Mouse (Mus musculus) olfactory bulb, adult 2 months (tissue): ENCODE measurements around the gene Aldoc. TPM values are rescaled to one million over a fixed set of nuclear protein-coding genes. Genes with fewer than 3 reads are reported as not detected.

Experiments
- H3K27ac ChIP-seq: fragments of 200-500 bp; 2 replicates; pipeline ENCODE4 v1.5.1; 2012; ENCODE audit warnings: low read depth, low read length; ENCODE audit not compliant: insufficient read depth
- H3K4me1 ChIP-seq: fragments of 200-500 bp; 2 replicates; pipeline ENCODE4 v1.6.1; 2012; ENCODE audit warnings: low read length; ENCODE audit not compliant: control insufficient read depth, insufficient read depth
- H3K4me3 ChIP-seq: fragments of 200-500 bp; 2 replicates; pipeline ENCODE4 v1.5.1; 2012; ENCODE audit warnings: mild to moderate bottlenecking, low read depth, low read length, moderate library complexity; ENCODE audit not compliant: insufficient read depth
- CTCF ChIP-seq: fragments of 200-500 bp; IDR thresholded peaks from 2 replicates; pipeline ENCODE4 v1.5.1; 2012; ENCODE audit warnings: low read depth, mild to moderate bottlenecking, low read length, moderate library complexity; ENCODE audit not compliant: insufficient read depth
- POLR2A ChIP-seq: fragments of 200-500 bp; IDR thresholded peaks from 2 replicates; pipeline ENCODE4 v1.6.1; 2012; ENCODE audit warnings: mild to moderate bottlenecking, low read depth, low read length, moderate library complexity; ENCODE audit not compliant: insufficient read depth
- WGBS: fragments of 180-500 bp; shearing (Covaris S2); methylation state at CpG from one replicate; pipeline ENCODE4 v1.1.7; 2018; 5-methylcytosine and 5-hydroxymethylcytosine counted together
- polyA plus RNA-seq: library from polyadenylated mRNA; stranded (reverse); fragments of >200 nt; gene quantifications from 2 replicates; pipeline ENCODE4 v1.2.4, GENCODE M21; 2012; ENCODE audit warnings: low replicate concordance; ENCODE audit not compliant: missing spikeins, insufficient read depth, insufficient read length

The Aldoc gene
- polyA plus RNA-seq, 1 experiment = 562 TPM

DNA sequence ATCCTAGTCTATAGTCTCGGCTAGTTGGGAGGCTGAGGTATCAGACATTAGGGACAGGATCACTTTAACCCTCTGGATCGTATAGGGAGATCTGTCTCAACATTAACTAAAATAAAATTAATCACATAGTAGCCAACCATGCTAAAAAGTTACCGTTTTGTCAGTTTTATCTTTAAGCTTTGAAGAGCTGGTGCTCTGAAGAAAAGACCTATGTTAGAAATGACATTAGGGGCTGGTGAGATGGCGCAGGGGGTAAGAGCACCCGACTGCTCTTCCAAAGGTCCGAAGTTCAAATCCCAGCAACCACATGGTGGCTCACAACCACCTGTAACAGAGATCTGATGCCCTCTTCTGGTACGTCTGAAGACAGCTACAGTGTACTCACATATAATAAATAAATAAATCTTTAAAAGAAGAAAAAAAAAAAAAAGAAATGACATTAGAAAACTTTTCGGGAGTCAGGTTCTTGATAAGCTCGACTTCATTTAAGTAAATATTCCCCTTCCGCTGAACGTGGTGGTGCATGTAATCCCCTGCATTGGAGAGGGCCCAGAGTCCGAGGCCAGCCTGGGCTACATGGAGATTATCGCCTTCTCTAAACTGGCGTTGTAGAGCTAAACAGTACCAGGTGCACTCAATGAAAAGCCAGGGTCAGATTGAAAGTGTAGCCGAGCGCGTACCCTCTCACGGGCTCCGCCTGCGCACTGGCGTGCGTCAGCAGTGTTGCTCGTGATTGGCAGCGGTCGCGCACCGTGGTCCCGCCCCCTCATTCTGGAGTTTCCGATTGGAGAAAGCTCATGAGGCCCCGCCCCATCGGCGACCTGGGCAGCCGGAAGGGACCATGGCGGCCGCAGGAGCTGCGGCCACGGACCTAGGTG, 5.1 kb downstream of the Aldoc start, which contains the start of gene Pigs:
TSS of gene Pigs (plus strand) at position 782 of the 878 bp plus-strand sequence.
- TF ChIP-seq CTCF (no peak), POLR2A (peak; percentile 64; the same call in 1 of the 2 replicates)
- WGBS = 10% methylated on average over 37 of the region's 37 CpGs
- peak within 1 kb of the TSS; percentile 86 for H3K4me3 ChIP-seq
- H3K27ac ChIP-seq = no peak within 1 kb of the TSS
- peaks cover 10% of the 10 kb centered on the region for H3K4me1 ChIP-seq

DNA sequence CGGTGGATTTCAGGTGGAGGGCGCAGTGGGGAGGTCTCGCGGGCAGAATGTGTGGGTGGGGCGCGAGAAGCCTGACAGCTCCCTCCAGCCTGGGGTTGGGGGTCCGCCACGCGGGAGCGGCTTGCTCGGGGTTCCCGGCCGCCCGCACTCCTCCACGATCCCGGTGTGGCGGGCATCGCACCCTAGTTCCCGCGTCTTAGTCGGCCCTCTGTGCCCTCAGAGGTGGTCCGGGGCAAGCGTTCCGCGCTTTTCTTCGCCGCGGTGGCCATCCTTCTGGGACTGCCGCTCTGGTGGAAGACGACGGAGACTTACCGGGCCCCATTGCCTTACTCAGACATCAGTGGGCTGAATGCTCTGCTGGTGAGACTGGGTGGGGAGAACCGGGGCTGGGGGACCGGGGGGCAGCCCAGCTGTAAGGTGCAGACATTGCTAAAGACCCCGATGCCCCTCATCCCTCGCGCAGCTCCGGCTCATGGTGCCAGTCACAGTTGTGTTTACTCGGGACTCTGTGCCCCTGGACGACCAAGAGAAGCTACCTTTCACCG, 5.8 kb downstream of the Aldoc start:
- no peak overlapping the region for H3K27ac ChIP-seq
- H3K4me3 ChIP-seq = peak overlapping the region; percentile 86
- under 1% methylated on average over 41 of the region's 41 CpGs for WGBS
- no peak for TF ChIP-seq POLR2A
- no peak for TF ChIP-seq CTCF
- peaks cover 8% of the 10 kb centered on the region for H3K4me1 ChIP-seq

DNA sequence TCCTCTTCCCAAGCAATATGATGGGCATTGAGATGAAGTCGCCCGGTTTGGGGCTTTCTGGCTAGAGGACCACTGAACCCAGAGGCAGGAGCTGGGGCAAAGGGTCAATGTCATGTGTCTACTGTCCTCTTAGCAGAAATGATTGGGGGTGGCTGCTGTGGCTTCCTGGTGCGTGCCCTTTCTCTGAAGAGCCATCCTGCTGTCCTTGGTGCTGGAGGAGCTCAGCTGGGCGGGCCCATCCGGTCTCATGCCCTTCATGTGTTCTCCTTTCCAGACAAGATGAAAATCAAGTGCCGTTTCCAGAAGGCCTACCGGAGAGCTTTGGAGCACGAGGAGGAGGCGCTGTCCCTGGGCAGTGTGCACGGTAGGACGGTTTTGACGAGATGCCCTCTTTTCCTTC, 9.9 kb downstream of the Aldoc start:
- Histone ChIP-seq H3K4me3 (no peak overlapping the region), H3K4me1 (peaks cover 5% of the 10 kb centered on the region), H3K27ac (no peak overlapping the region)
- TF ChIP-seq POLR2A (no peak), CTCF (no peak)
- WGBS = 92% methylated on average over 12 of the region's 12 CpGs

DNA sequence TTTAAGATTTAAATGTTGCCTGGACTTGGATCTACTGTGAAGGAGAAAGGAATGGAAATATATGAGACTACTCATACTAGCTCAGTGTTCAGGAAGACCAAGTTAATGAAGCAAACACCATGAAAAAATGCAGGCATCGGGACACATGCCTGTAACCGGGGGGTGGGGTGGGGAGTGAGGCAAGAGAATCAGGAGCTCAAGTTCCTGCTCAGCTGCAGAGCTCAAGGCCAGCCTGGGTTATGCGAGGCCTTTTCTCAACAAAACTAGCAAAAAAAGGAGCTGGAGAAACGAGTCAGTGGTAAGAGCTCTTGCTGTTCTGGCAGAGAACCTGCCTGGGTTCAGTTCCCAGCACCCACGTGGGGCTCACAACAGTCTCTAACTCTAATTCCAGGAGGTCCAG, 11.2 kb downstream of the Aldoc start:
- no peak overlapping the region for H3K4me3 ChIP-seq
- 92% methylated on average over 5 of the region's 5 CpGs for WGBS
- no peak overlapping the region for H3K27ac ChIP-seq
- TF ChIP-seq POLR2A (no peak), CTCF (no peak)
- peaks cover 2% of the 10 kb centered on the region for H3K4me1 ChIP-seq

DNA sequence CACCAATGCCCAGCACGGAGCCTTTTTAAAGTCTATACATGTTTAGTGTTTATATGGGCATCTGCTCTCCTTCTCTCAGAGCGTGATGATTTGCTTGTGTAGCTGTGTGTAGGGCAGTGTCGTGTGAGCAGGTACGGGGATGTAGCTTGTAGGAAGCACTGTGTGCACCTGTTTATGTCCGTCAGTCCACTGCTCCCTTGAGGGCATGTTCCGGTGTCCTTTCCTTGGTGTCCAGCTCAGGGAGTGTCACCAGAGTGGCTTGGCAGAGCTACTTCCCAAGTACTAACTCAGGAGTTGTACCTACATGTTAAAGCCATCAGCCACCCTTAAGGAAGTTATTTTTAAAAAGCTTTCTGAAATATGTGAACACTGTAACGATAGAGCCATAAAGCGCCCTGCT, 14.3 kb downstream of the Aldoc start:
- WGBS = 95% methylated on average over 8 of the region's 8 CpGs
- no peak for TF ChIP-seq CTCF
- TF ChIP-seq POLR2A = no peak
- H3K4me3 ChIP-seq = no peak overlapping the region
- no peaks in the 10 kb centered on the region for H3K4me1 ChIP-seq
- H3K27ac ChIP-seq = no peak overlapping the region

DNA sequence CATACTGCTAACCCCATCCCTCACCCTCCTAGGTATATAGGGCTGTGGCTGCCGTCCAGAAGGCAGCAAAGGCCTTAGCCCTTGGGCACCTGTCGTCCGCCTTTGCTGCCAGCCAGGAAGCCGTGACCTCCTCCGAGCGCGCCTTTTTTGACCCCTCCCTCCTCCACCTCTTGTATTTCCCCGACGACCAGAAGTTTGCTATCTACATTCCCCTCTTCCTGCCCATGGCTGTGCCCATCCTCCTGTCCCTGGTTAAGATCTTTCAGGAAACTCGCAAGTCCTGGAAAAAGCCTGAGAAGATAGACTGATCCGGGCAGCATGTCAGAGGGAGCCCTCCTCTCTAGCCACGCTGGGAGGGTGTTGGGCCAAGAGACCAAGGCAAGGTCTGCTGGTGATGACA, 18.9 kb downstream of the Aldoc start:
- TF ChIP-seq CTCF (no peak), POLR2A (no peak)
- no peak overlapping the region for H3K27ac ChIP-seq
- no peak overlapping the region for H3K4me3 ChIP-seq
- H3K4me1 ChIP-seq = peaks cover 18% of the 10 kb centered on the region
- 88% methylated on average over 12 of the region's 12 CpGs for WGBS

DNA sequence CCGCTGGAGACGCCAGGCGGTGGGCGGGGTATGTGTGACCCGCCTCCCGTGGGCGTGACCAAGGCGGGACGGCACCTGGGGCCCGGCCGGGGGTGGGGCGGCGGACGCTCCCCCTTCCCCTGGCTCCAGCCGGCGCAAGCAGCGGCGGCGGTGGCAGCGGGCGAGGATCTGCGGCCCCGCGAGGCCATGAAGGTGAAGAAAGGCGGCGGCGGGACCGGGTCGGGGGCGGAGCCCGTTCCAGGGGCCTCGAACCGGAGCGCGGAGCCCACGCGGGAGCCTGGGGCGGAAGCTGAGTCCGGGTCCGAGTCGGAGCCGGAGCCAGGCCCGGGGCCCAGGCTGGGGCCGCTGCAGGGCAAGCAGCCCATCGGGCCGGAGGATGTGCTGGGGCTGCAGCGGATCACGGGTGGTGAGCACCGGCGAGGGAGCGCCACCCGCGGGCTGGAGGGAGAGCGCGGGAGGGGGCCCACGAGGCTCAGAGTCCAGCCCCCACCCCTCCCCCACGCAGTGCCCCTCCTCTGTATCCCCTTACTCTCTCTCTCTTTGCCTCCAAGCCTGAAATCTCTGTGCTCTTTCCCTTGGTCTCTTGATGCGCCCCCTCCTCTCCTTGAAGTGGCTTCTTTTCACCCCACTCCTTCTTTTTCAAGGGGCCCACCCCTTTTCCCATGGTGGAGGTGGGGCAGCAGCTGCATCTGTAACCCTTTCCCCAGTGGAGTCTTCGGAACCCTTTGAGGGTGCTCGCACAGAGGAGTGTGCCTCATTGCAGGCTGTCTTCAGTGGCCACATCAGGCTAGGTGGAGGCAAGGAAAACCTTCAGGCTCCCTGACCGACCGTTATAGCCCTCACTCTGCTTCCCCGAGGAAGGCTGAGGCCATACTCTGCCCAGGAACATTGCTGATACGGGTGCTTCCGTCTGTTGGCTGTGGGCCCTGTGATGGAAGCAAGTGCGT, 20.9 kb downstream of the Aldoc start, which contains the start of gene Unc119:
TSS of gene Unc119 (plus strand) at position 102 of the 947 bp plus-strand sequence.
- 1% methylated on average over 64 of the region's 66 CpGs for WGBS

DNA sequence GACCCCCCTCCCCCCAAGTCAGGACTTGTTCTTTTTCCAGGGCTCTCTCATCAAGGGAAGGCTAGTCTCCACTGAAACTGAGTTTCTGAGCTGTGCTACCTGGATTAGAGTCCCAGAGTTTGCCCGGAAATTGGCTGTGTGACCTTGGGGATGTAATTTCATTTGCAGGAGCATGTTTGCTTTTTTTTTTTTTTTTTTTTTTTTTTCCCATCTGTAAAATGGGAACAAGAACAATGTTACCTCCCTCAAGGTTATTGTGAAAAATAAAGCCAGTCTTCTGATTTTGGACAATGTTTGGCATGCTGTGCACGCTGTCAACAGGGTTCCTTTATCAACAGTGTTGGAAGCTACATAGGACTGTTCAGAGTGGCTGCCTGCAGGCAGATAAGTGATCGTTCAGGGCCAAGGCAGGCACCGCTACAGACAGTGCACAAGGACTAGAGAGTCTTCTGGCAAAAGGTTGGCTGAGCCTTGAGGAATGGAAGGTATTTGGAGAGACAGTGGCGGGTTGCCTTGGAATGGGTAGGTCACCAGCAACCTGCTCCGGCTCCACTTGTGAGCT, 21.6 kb downstream of the Aldoc start:
- 71% methylated on average over 6 of the region's 6 CpGs for WGBS
- Histone ChIP-seq H3K4me1 (peaks cover 20% of the 10 kb centered on the region), H3K27ac (no peak overlapping the region), H3K4me3 (peak overlapping the region; percentile 93)
- TF ChIP-seq POLR2A = no peak
- TF ChIP-seq CTCF = no peak

More for the DNA sequence above, 20.9 kb downstream of the Aldoc start, which contains the start of gene Unc119:
- Histone ChIP-seq H3K4me1 (peaks cover 20% of the 10 kb centered on the region), H3K4me3 (peak within 1 kb of the TSS; percentile 93), H3K27ac (0 out of 2 replicates have a peak within 1 kb of the TSS, but pooled peaks have one; percentile 27)
- TF ChIP-seq CTCF = no peak
- peak; percentile 53 for TF ChIP-seq POLR2A
